Mouse (Mus musculus): ENCODE data around the gene Gm10320. TPM values are rescaled to one million over a fixed set of nuclear protein-coding genes. Genes with fewer than 3 reads are reported as not detected.

The Gm10320 gene
- polyA plus RNA-seq, 1 experiment from 2014 or later: 61.3 TPM

- ATAC-seq (no peak), DNase-seq (ENCODE audit: low read depth, low spot score) (no peak)
- in situ Hi-C loops (cut with MboI; ENCODE audit: low pct_unique_long_range_greater_than_20kb): no loop called here
- ChIA-PET POLR2A (interaction anchor here (0.6 to 1.5 kb wide), 2 partner anchors 190 to 209 kb away, joined by 3 to 11 read pairs; partner anchors contain the start of gene Tmem171), CTCF (interaction anchor here (2.1 kb wide), 1 partner anchor 9 kb away, joined by 5 read pairs; no protein-coding TSS in a partner anchor)
- H3K27me3 ChIP-seq: no peaks in the 10 kb centered on the region
- no peak for TF ChIP-seq CTCF (IDR thresholded peaks at IDR 0.05)
Measured at GRCm38 (mm10) chr13:98504181-98504660, 12.4 kb upstream of the Gm10320 start.

- DNase-seq (ENCODE audit: low read depth, low spot score) (no peak), ATAC-seq (no peak)
- ChIA-PET CTCF (interaction anchor here (1.3 to 2.1 kb wide), 2 partner anchors 10 to 223 kb away, joined by 3 to 5 read pairs; no protein-coding TSS in a partner anchor), POLR2A (interaction anchor here (0.6 to 1.5 kb wide), 2 partner anchors 191 to 209 kb away, joined by 3 to 11 read pairs; partner anchors contain the start of gene Tmem171)
- no peak for TF ChIP-seq CTCF (IDR thresholded peaks at IDR 0.05)
- in situ Hi-C loops (cut with MboI; ENCODE audit: low pct_unique_long_range_greater_than_20kb): no loop called here
- no peaks in the 10 kb centered on the region for H3K27me3 ChIP-seq
Measured at GRCm38 (mm10) chr13:98503601-98504000, 11.8 kb upstream of the Gm10320 start.

GRCm38 (mm10) chr13:98502813-98503341 lies 11.1 kb upstream of the Gm10320 start:
- in situ Hi-C loops (cut with MboI; ENCODE audit: low pct_unique_long_range_greater_than_20kb): no loop called here
- no peak for TF ChIP-seq CTCF (IDR thresholded peaks at IDR 0.05)
- CTCF ChIA-PET: interaction anchor here (1.3 to 2.1 kb wide), 2 partner anchors 10 to 223 kb away, joined by 3 to 5 read pairs; no protein-coding TSS in a partner anchor
- DNase-seq (ENCODE audit: low read depth, low spot score) (no peak), ATAC-seq (no peak)
- H3K27me3 ChIP-seq: no peaks in the 10 kb centered on the region
- POLR2A ChIA-PET: no interaction called here

GRCm38 (mm10) chr13:98502236-98502812 lies 10.5 kb upstream of the Gm10320 start:
- in situ Hi-C loops (cut with MboI; ENCODE audit: low pct_unique_long_range_greater_than_20kb): no loop called here
- no peak for ATAC-seq
- CTCF ChIA-PET: interaction anchor here (1.3 to 2.1 kb wide), 2 partner anchors 11 to 224 kb away, joined by 3 to 5 read pairs; no protein-coding TSS in a partner anchor
- TF ChIP-seq CTCF (IDR thresholded peaks at IDR 0.05): no peak
- no peak for DNase-seq (ENCODE audit: low read depth, low spot score)
- no peaks in the 10 kb centered on the region for H3K27me3 ChIP-seq
- POLR2A ChIA-PET: interaction anchor here (0.6 kb wide), 1 partner anchor 14 kb away, joined by 4 read pairs; no protein-coding TSS in a partner anchor

GRCm38 (mm10) chr13:98501321-98501720 lies 9.5 kb upstream of the Gm10320 start:
- no peaks in the 10 kb centered on the region for H3K27me3 ChIP-seq
- DNase-seq (ENCODE audit: low read depth, low spot score) (no peak), ATAC-seq (no peak)
- no peak for TF ChIP-seq CTCF (IDR thresholded peaks at IDR 0.05)
- ChIA-PET POLR2A (interaction anchor here (1.0 kb wide), 1 partner anchor 32 kb away, joined by 3 read pairs; no protein-coding TSS in a partner anchor), CTCF (interaction anchor here (4.8 kb wide), 1 partner anchor 33 kb away, joined by 30 read pairs; no protein-coding TSS in a partner anchor)
- in situ Hi-C loops (cut with MboI; ENCODE audit: low pct_unique_long_range_greater_than_20kb): no loop called here

- no peak for ATAC-seq
- no peaks in the 10 kb centered on the region for H3K27me3 ChIP-seq
- no peak for TF ChIP-seq CTCF (IDR thresholded peaks at IDR 0.05)
- no peak for DNase-seq (ENCODE audit: low read depth, low spot score)
- ChIA-PET CTCF (interaction anchor here (1.6 to 4.8 kb wide), 2 partner anchors 34 to 39 kb away, joined by 4 to 30 read pairs; no protein-coding TSS in a partner anchor), POLR2A (interaction anchor here (1.0 kb wide), 1 partner anchor 33 kb away, joined by 3 read pairs; no protein-coding TSS in a partner anchor)
- in situ Hi-C loops (cut with MboI; ENCODE audit: low pct_unique_long_range_greater_than_20kb): no loop called here
Measured at GRCm38 (mm10) chr13:98500471-98501125, 8.8 kb upstream of the Gm10320 start.

- ChIA-PET POLR2A (interaction anchor here (0.5 to 2.4 kb wide), 5 partner anchors 18 to 198 kb away, joined by 3 to 11 read pairs (median 3); no protein-coding TSS in a partner anchor), CTCF (interaction anchor here (0.9 to 4.8 kb wide), 13 partner anchors 12 to 231 kb away, joined by 3 to 30 read pairs (median 4); no protein-coding TSS in a partner anchor)
- ATAC-seq: no peak
- no peaks in the 10 kb centered on the region for H3K27me3 ChIP-seq
- TF ChIP-seq CTCF (IDR thresholded peaks at IDR 0.05): no peak
- no peak for DNase-seq (ENCODE audit: low read depth, low spot score)
- in situ Hi-C loops (cut with MboI; ENCODE audit: low pct_unique_long_range_greater_than_20kb): loop anchor here (10.0 kb wide), 1 partner anchor 144 kb away; the partner anchor contains the start of gene Foxd1
Measured at GRCm38 (mm10) chr13:98498561-98498960, 6.8 kb upstream of the Gm10320 start.

- POLR2A ChIA-PET: interaction anchor here (0.8 to 2.4 kb wide), 4 partner anchors 34 to 198 kb away, joined by 3 to 11 read pairs (median 4); no protein-coding TSS in a partner anchor
- in situ Hi-C loops (cut with MboI; ENCODE audit: low pct_unique_long_range_greater_than_20kb): loop anchor here (10.0 kb wide), 1 partner anchor 143 kb away; the partner anchor contains the start of gene Foxd1
- peak; percentile 56 for ATAC-seq
Measured at GRCm38 (mm10) chr13:98498080-98498479, 6.3 kb upstream of the Gm10320 start.

GRCm38 (mm10) chr13:98496917-98497870 lies 5.4 kb upstream of the Gm10320 start:
- no peak for TF ChIP-seq CTCF (IDR thresholded peaks at IDR 0.05)
- POLR2A ChIA-PET: interaction anchor here (0.5 to 2.4 kb wide), 5 partner anchors 20 to 199 kb away, joined by 3 to 11 read pairs (median 6); partner anchors contain the start of gene Foxd1
- in situ Hi-C loops (cut with MboI; ENCODE audit: low pct_unique_long_range_greater_than_20kb): loop anchor here (10.0 kb wide), 1 partner anchor 142 kb away; the partner anchor contains the start of gene Foxd1
- H3K27me3 ChIP-seq: no peaks in the 10 kb centered on the region
- ATAC-seq (peak; percentile 54), DNase-seq (ENCODE audit: low read depth, low spot score) (peak; percentile 83)
- CTCF ChIA-PET: interaction anchor here (0.5 to 4.8 kb wide), 15 partner anchors 9 to 466 kb away, joined by 3 to 30 read pairs (median 4); no protein-coding TSS in a partner anchor

More at GRCm38 (mm10) chr13:98498080-98498479, 6.3 kb upstream of the Gm10320 start:
- no peak for TF ChIP-seq CTCF (IDR thresholded peaks at IDR 0.05)
- H3K27me3 ChIP-seq: no peaks in the 10 kb centered on the region
- peak; percentile 88 for DNase-seq (ENCODE audit: low read depth, low spot score)
- CTCF ChIA-PET: interaction anchor here (0.9 to 4.8 kb wide), 11 partner anchors 9 to 231 kb away, joined by 3 to 30 read pairs (median 5); no protein-coding TSS in a partner anchor

Measured in Patski (cell line).